Mouse (Mus musculus): ENCODE data around the gene Abcb11.
"Not testable (repeated sequence)": the region's sequence is repeated elsewhere in the genome, so short reads cannot be mapped to it uniquely, and the experiment has no call there.

Gene Abcb11

GRCm38 (mm10) chr2:69342496-69343221 lies at the start of gene Abcb11:
Abcb11 (minus strand) TSS chr2:69342616.
- no peak for DNase-seq

- DNase-seq = peak; percentile 42
Observed at GRCm38 (mm10) chr2:69386118-69386871, 43.9 kb upstream of the Abcb11 start.

- no peak for DNase-seq
Observed at GRCm38 (mm10) chr2:69382838-69383237, 40.4 kb upstream of the Abcb11 start.

GRCm38 (mm10) chr2:69381740-69382139 lies 39.3 kb upstream of the Abcb11 start:
- DNase-seq = peak; percentile 14

GRCm38 (mm10) chr2:69380281-69380680 lies 37.9 kb upstream of the Abcb11 start, which contains the start of gene Dhrs9:
Dhrs9 (plus strand) TSS chr2:69380445.
- peak; percentile 26 for DNase-seq

- DNase-seq = no peak
Observed at GRCm38 (mm10) chr2:69379801-69380200, 37.4 kb upstream of the Abcb11 start.

GRCm38 (mm10) chr2:69376780-69377179 lies 34.4 kb upstream of the Abcb11 start:
- no peak for DNase-seq

- no peak for DNase-seq
Observed at GRCm38 (mm10) chr2:69365275-69365674, 22.9 kb upstream of the Abcb11 start.

- DNase-seq = no peak
Observed at GRCm38 (mm10) chr2:69364831-69365230, 22.4 kb upstream of the Abcb11 start.

- DNase-seq = not testable (repeated sequence)
Observed at GRCm38 (mm10) chr2:69355402-69355801, 13.0 kb upstream of the Abcb11 start.

- DNase-seq = no peak
Observed at GRCm38 (mm10) chr2:69341506-69341905, 910 bp downstream of the Abcb11 start.

GRCm38 (mm10) chr2:69331523-69331922 lies 10.9 kb downstream of the Abcb11 start:
- DNase-seq = not testable (repeated sequence)

GRCm38 (mm10) chr2:69328509-69329163 lies 13.8 kb downstream of the Abcb11 start:
- no peak for DNase-seq

- DNase-seq = peak; percentile 4
Observed at GRCm38 (mm10) chr2:69324881-69325660, 17.3 kb downstream of the Abcb11 start.

GRCm38 (mm10) chr2:69323018-69323417 lies 19.4 kb downstream of the Abcb11 start:
- no peak for DNase-seq

GRCm38 (mm10) chr2:69321457-69321856 lies 21.0 kb downstream of the Abcb11 start:
- no peak for DNase-seq

- no peak for DNase-seq
Observed at GRCm38 (mm10) chr2:69311337-69311736, 31.1 kb downstream of the Abcb11 start.

GRCm38 (mm10) chr2:69308136-69308535 lies 34.3 kb downstream of the Abcb11 start:
- no peak for DNase-seq

GRCm38 (mm10) chr2:69300568-69300967 lies 41.8 kb downstream of the Abcb11 start:
- DNase-seq = not testable (repeated sequence)

GRCm38 (mm10) chr2:69294508-69294907 lies 47.9 kb downstream of the Abcb11 start:
- no peak for DNase-seq

GRCm38 (mm10) chr2:69288989-69289388 lies 53.4 kb downstream of the Abcb11 start:
- DNase-seq = no peak

- DNase-seq = no peak
Observed at GRCm38 (mm10) chr2:69275875-69276274, 66.5 kb downstream of the Abcb11 start.
